Mouse (Mus musculus) heart, embryonic 13.5 days (tissue): ENCODE data around the gene Oat. TPM values are rescaled to one million over a fixed set of nuclear protein-coding genes. Genes with fewer than 3 reads are reported as not detected.
A peak's percentile ranks its signal among the peaks of the same experiment; 100 is the strongest.

Experiments
- ATAC-seq: fragments of 200-750 bp; cut with Nextera tagmentation; 2 replicates; pipeline ENCODE4 v1.8.0; 2017; ENCODE audit warnings: moderate TSS enrichment; ENCODE audit not compliant: insufficient number of reproducible peaks, low FRiP score, low TSS enrichment; ENCODE audit errors: extremely low read depth
- H3K27ac ChIP-seq: fragments of 300-500 bp; sonication (generic); replicated peaks from 2 replicates; pipeline ENCODE4 v1.5.1; 2015; ENCODE audit warnings: moderate library complexity, mild to moderate bottlenecking, inconsistent platforms
- H3K27me3 ChIP-seq: fragments of 300-500 bp; sonication (generic); replicated peaks from 2 replicates; pipeline ENCODE4 v1.6.1; 2015; ENCODE audit warnings: mild to moderate bottlenecking, inconsistent platforms
- H3K36me3 ChIP-seq: fragments of 300-500 bp; sonication (generic); 2 replicates; pipeline ENCODE4 v1.6.1; 2015; ENCODE audit warnings: mild to moderate bottlenecking, inconsistent platforms
- H3K4me1 ChIP-seq: fragments of 300-500 bp; sonication (generic); 2 replicates; pipeline ENCODE4 v1.6.1; 2015; ENCODE audit warnings: inconsistent platforms
- H3K4me2 ChIP-seq: fragments of 300-500 bp; sonication (generic); 2 replicates; pipeline ENCODE4 v1.6.1; 2015; ENCODE audit warnings: inconsistent platforms, mild to moderate bottlenecking, moderate library complexity
- H3K4me3 ChIP-seq: fragments of 300-500 bp; sonication (generic); 2 replicates; pipeline ENCODE4 v1.5.1; 2015; ENCODE audit warnings: moderate library complexity, mild to moderate bottlenecking, inconsistent platforms
- H3K9ac ChIP-seq: fragments of 300-500 bp; sonication (generic); 2 replicates; pipeline ENCODE4 v1.6.1; 2015; ENCODE audit warnings: inconsistent platforms, mild to moderate bottlenecking, moderate library complexity
- H3K9me3 ChIP-seq: fragments of 300-500 bp; sonication (generic); 2 replicates; pipeline ENCODE4 v1.6.1; 2016; ENCODE audit warnings: inconsistent platforms
- WGBS: fragments of 180-500 bp; shearing (Covaris S2); methylation state at CpG from one replicate; pipeline ENCODE4 v1.1.7; 2015; ENCODE audit warnings: mixed read lengths; 5-methylcytosine and 5-hydroxymethylcytosine counted together
- polyA plus RNA-seq: library from polyadenylated mRNA; unstranded; fragments of >200 nt; fragmentation: Nextera tagmentation; extraction: Ambion mirVana; gene quantifications from 2 replicates; pipeline ENCODE4 v1.2.1, GENCODE M21; 2015

Oat gene
- polyA plus RNA-seq, 1 experiment from 2014 or later, result 169 TPM

DNA sequence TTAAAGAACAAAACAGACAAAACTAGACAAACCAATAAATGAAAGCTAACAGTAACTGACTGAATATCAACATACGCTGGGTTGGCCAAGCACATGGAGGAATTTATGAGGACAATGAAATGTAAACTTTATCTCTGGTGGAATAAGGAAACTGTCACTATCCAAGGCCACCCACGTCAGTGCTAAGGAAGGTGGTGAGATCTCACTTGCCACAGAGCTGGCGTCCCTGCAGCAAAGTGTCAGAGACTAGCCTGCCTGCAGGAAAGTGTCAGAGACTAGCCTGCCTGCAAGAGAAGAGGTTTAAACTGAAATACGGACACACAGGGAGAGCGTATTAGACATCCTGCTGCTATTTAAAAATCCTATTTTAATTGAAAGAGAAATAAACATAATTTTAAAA lies 11.0 kb upstream of the Oat start:
- H3K27ac ChIP-seq, result no peak overlapping the region

GRCm38 (mm10) chr7:132585695-132586491 lies 9.7 kb upstream of the Oat start:
- no peak overlapping the region for H3K9ac ChIP-seq
- H3K9me3 ChIP-seq, result no peaks in the 10 kb centered on the region
- peaks cover 4% of the 10 kb centered on the region for H3K4me1 ChIP-seq
- no peak overlapping the region for H3K27ac ChIP-seq
- no peaks in the 10 kb centered on the region for H3K27me3 ChIP-seq
- no peak overlapping the region for H3K4me3 ChIP-seq
- H3K36me3 ChIP-seq, result no peaks in the 10 kb centered on the region
- WGBS, result 32% methylated on average over 3 of the region's 3 CpGs
- H3K4me2 ChIP-seq, result no peak overlapping the region
- ATAC-seq, result no peak

More for the DNA sequence above, 11.0 kb upstream of the Oat start:
- 44% methylated on average over 5 of the region's 5 CpGs for WGBS
- no peak overlapping the region for H3K9ac ChIP-seq
- H3K27me3 ChIP-seq, result no peaks in the 10 kb centered on the region
- H3K4me1 ChIP-seq, result peaks cover 4% of the 10 kb centered on the region
- H3K9me3 ChIP-seq, result no peaks in the 10 kb centered on the region
- H3K4me3 ChIP-seq, result no peak overlapping the region
- no peak for ATAC-seq
- H3K4me2 ChIP-seq, result no peak overlapping the region
- no peaks in the 10 kb centered on the region for H3K36me3 ChIP-seq

GRCm38 (mm10) chr7:132581441-132581840 lies 5.2 kb upstream of the Oat start:
- Histone ChIP-seq H3K27me3 (no peaks in the 10 kb centered on the region; the same call in 1 of the 2 replicates), H3K9ac (no peak overlapping the region), H3K9me3 (no peaks in the 10 kb centered on the region; the same call in 1 of the 2 replicates), H3K27ac (no peak overlapping the region), H3K4me3 (no peak overlapping the region), H3K4me1 (peaks cover 11% of the 10 kb centered on the region), H3K36me3 (no peaks in the 10 kb centered on the region), H3K4me2 (no peak overlapping the region)
- ATAC-seq, result no peak
- WGBS, result 96% methylated on average over 2 of the region's 2 CpGs

DNA sequence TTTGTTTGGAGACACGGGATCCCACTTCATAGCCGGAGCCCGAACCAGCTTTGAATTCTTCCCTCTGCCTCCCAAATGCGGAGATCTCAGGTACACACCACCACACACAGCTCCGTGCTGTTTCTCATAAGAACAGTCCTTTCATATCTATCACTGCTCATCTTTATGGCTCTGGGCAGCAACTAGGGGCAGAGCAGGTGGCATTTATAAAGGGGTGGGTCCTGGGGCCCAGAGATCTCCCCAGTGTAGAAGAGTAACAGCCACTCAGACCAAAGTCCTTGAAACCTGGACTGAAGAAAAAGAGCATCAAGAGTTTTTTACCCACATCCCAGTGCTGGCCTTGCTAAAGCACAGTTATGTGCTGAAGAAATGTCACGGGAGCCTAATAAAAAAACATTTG lies 4.3 kb upstream of the Oat start:
- no peaks in the 10 kb centered on the region; the same call in 1 of the 2 replicates for H3K27me3 ChIP-seq
- H3K4me2 ChIP-seq, result no peak overlapping the region
- peaks cover 9% of the 10 kb centered on the region for H3K4me1 ChIP-seq
- H3K27ac ChIP-seq, result no peak overlapping the region
- H3K4me3 ChIP-seq, result no peak overlapping the region
- ATAC-seq, result no peak
- no peaks in the 10 kb centered on the region; the same call in 1 of the 2 replicates for H3K9me3 ChIP-seq
- H3K36me3 ChIP-seq, result no peaks in the 10 kb centered on the region
- WGBS, result 54% methylated on average over 6 of the region's 6 CpGs
- no peak overlapping the region for H3K9ac ChIP-seq

GRCm38 (mm10) chr7:132576891-132577290 lies 693 bp upstream of the Oat start:
- Histone ChIP-seq H3K27me3 (no peaks in the 10 kb centered on the region; the same call in 1 of the 2 replicates), H3K27ac (peak overlapping the region; percentile 98), H3K4me1 (peaks cover 41% of the 10 kb centered on the region), H3K4me2 (peak overlapping the region; percentile 74), H3K9me3 (no peaks in the 10 kb centered on the region; the same call in 1 of the 2 replicates), H3K4me3 (peak overlapping the region; percentile 81; the same call in 1 of the 2 replicates), H3K36me3 (no peaks in the 10 kb centered on the region), H3K9ac (peak overlapping the region; percentile 78; the same call in 1 of the 2 replicates)
- 44% methylated on average over 4 of the region's 4 CpGs for WGBS
- ATAC-seq, result no peak

GRCm38 (mm10) chr7:132575623-132576022 lies 575 bp downstream of the Oat start:
- Histone ChIP-seq H3K9ac (peak overlapping the region; percentile 92), H3K36me3 (no peaks in the 10 kb centered on the region), H3K4me1 (peaks cover 53% of the 10 kb centered on the region), H3K9me3 (no peaks in the 10 kb centered on the region; the same call in 1 of the 2 replicates), H3K4me2 (peak overlapping the region; percentile 74), H3K27me3 (no peaks in the 10 kb centered on the region; the same call in 1 of the 2 replicates), H3K4me3 (peak overlapping the region; percentile 81), H3K27ac (peak overlapping the region; percentile 98)
- peak; percentile 77 for ATAC-seq
- 0% methylated on average over 12 of the region's 13 CpGs for WGBS

DNA sequence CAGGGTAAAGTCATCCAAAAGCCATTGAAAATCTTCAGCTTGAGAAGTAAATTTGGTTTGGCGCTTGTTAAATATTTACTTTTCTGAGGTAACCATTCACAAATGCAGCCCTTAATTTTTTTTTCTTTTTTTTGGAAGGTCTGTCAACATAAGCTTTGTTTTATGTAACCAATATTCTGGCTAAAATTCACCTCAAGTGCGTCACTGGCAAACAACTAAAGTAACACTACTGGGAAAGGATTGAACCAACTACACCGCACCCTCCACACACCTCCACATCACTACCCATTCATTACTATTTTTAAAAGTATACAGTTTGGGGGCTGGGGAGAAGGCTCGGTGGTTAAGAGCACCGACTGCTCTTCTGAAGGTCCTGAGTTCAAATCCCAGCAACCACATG lies 1.6 kb downstream of the Oat start:
- Histone ChIP-seq H3K27ac (no peak overlapping the region), H3K36me3 (peaks cover 3% of the 10 kb centered on the region), H3K4me2 (peak overlapping the region; percentile 74), H3K27me3 (no peaks in the 10 kb centered on the region; the same call in 1 of the 2 replicates), H3K4me1 (peaks cover 62% of the 10 kb centered on the region), H3K4me3 (no peak overlapping the region), H3K9me3 (no peaks in the 10 kb centered on the region; the same call in 1 of the 2 replicates), H3K9ac (no peak overlapping the region)
- 91% methylated on average over 5 of the region's 5 CpGs for WGBS
- no peak for ATAC-seq

DNA sequence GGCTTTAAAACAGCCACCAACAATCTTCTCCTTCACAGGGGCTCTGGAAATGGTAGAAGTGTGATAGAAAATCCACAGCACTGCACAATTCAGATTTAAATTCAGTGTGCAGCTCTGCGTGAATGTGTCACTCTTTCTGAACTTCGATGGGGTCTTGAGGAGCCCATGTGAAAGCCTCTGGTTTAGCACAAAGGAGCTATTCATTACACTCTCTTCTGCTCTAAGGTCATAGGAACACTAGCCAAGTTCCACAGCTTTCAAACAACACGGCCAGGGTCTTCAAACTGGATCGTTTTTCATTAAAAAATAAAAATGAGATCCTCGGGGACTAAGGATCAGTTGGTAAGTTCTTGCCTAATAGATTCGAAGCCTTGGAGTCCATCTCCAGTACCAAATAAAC lies 3.0 kb downstream of the Oat start:
- 69% methylated on average over 6 of the region's 6 CpGs for WGBS
- no peak for ATAC-seq
- no peaks in the 10 kb centered on the region; the same call in 1 of the 2 replicates for H3K27me3 ChIP-seq
- H3K4me1 ChIP-seq, result peaks cover 67% of the 10 kb centered on the region
- no peak overlapping the region for H3K9ac ChIP-seq
- H3K27ac ChIP-seq, result peak overlapping the region; percentile 65
- no peak overlapping the region for H3K4me3 ChIP-seq
- H3K4me2 ChIP-seq, result peak overlapping the region; percentile 16; the same call in 1 of the 2 replicates
- H3K9me3 ChIP-seq, result no peaks in the 10 kb centered on the region
- peaks cover 17% of the 10 kb centered on the region for H3K36me3 ChIP-seq

DNA sequence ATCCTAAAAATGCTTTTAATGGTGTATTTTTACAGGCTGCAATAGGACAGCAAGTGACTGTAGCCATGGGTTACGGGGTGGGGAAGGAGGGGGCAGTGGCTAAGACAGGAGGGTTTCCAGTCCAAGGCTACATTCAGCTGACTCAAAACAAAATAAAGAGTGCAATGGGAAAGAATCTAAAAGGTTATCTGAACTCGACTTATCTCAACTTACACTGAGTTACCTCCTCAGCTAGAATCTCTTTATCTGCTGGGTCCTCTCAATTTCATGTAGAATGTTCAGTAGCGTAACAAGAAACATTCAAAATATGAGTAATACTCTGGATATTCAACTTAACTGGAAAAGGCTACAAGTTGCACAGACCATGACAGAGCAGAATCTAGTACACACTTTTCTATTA lies 3.5 kb downstream of the Oat start:
- H3K4me2 ChIP-seq, result peak overlapping the region; percentile 16; the same call in 1 of the 2 replicates
- no peak overlapping the region for H3K9ac ChIP-seq
- no peak overlapping the region for H3K4me3 ChIP-seq
- H3K27ac ChIP-seq, result peak overlapping the region; percentile 65
- peaks cover 67% of the 10 kb centered on the region for H3K4me1 ChIP-seq
- H3K36me3 ChIP-seq, result peaks cover 22% of the 10 kb centered on the region
- H3K9me3 ChIP-seq, result no peaks in the 10 kb centered on the region
- ATAC-seq, result no peak
- no peaks in the 10 kb centered on the region; the same call in 1 of the 2 replicates for H3K27me3 ChIP-seq
- 60% methylated on average over 3 of the region's 3 CpGs for WGBS

- no peak overlapping the region for H3K9ac ChIP-seq
- peaks cover 34% of the 10 kb centered on the region for H3K36me3 ChIP-seq
- WGBS, result 72% methylated on average over 8 of the region's 8 CpGs
- no peaks in the 10 kb centered on the region for H3K27me3 ChIP-seq
- H3K4me2 ChIP-seq, result peak overlapping the region; percentile 20
- no peak overlapping the region for H3K4me3 ChIP-seq
- no peaks in the 10 kb centered on the region for H3K9me3 ChIP-seq
- 0 out of 2 replicates have a peak overlapping the region, but pooled peaks have one; percentile 16 for H3K27ac ChIP-seq
- ATAC-seq, result no peak
- H3K4me1 ChIP-seq, result peaks cover 61% of the 10 kb centered on the region
Measured at GRCm38 (mm10) chr7:132571481-132571880, 4.7 kb downstream of the Oat start.

DNA sequence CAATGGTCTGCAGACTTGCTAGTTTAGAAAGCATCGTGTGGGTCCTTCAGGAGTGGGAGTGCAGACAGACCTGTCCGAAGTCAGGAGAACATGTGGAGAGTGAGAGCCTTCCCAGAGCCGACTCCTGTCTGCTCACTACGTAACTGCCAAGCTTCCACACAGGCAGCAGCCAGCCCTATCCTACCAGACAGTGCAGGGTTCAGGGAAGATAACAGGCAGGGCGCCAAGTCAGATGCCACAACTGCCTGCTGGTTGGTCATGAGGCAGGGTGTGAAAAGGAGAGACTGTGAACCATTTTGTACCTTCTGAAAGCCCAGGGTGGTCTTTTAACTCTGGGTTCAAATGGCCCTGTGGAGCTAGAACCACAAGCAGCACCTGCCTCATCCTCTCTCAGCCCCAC lies 6.1 kb downstream of the Oat start:
- WGBS, result 32% methylated on average over 5 of the region's 5 CpGs
- peak overlapping the region; percentile 80 for H3K27ac ChIP-seq
- no peaks in the 10 kb centered on the region for H3K9me3 ChIP-seq
- peak overlapping the region; percentile 67 for H3K9ac ChIP-seq
- peaks cover 42% of the 10 kb centered on the region for H3K36me3 ChIP-seq
- ATAC-seq, result peak; percentile 59; the same call in 1 of the 2 replicates
- H3K27me3 ChIP-seq, result no peaks in the 10 kb centered on the region
- H3K4me1 ChIP-seq, result peaks cover 57% of the 10 kb centered on the region
- H3K4me3 ChIP-seq, result no peak overlapping the region
- H3K4me2 ChIP-seq, result peak overlapping the region; percentile 17
